Mouse (Mus musculus): ENCODE measurements around the gene Cpa5. TPM values are rescaled to one million over a fixed set of nuclear protein-coding genes. Genes with fewer than 3 reads are reported as not detected.

Cpa5 gene
- total RNA-seq, 2 experiments from 2014 or later: 0.20 to 0.38 TPM

DNA sequence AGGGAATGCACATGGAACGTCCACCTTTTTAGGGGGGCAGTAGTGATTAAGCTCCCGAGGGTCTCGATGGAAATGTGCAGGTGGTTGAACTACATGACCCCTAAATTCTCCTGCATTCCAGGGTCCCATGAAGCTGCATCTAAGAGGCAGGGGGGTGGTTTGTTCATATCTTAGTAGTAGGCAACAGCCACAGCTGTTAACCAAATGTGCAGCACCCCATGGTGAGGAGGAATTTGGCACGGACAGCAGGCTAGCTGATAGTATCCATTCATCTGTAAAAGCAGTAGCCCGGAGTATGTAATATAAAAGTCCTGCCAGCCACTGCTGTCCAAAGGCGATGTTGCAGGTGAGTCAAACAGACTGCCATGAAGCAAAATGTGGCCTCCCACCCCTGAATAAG is 34.6 kb downstream of the Cpa5 start:
- DNase-seq: no peak

DNA sequence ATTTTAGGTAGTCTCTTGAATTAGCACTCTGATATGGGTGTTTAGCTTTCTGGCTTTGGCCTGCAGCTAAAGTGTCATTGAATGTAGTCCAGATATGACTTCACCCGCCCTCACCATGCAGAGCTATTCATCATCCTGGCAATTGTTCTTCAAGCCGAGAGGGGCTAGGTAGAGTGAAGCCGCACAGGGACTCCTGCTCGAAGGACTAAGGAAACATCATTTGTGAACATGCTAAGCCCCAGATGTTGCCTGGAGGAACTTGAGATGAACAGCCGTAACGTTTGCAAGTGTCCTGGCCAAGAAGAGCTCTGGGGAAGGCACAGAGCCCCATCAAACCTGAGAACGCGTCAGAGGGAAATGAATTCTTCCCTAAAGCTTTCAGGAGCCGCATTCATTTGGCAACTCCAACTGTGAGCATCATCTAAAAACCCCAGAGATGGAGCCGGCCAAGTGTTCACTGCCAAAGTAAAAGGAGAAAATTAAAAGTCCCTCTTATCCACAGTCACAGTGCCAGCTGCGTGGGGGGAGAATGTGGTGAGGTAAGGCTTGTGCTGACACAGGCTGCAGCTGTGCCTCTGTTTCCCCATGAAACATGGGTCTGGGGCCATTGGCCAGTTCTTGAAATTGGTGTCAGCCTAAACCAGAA is 39.0 kb downstream of the Cpa5 start:
- DNase-seq: peak; percentile 41

DNA sequence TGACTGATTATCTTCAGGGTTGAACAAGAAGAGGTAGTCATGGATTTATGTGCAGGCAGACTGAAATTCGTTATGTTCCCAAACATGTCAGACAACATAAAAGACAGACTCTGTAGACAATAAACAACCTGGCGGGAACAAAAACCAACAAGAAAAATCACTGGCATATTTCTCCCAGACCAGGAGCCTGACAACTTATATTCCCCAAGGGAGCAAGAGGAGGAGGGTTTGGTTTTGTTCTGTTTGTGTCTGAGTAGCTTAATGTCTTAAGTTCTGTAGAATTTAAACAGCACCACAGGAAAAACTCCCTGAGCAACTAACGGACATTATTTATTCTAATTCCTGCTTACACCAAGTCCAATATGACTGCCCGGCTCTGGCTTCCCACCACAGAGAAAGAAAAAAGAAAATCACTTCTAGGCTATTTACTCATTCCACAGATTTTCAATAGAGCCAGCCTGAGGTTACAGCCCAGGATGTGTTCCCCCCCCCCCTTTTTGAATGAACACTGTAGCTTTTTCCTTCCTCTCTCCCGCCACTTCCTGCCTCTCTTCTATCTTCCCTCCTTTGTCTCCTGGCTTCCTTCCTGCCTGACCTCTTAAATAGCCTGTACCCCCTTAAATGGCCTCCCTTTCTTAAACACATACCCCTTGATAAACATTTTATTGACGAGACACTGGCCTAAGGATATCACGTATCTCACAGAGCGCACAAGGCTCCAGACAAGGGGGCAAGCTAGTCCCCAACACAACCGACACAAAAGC is 41.8 kb downstream of the Cpa5 start:
- no peak for DNase-seq

DNA sequence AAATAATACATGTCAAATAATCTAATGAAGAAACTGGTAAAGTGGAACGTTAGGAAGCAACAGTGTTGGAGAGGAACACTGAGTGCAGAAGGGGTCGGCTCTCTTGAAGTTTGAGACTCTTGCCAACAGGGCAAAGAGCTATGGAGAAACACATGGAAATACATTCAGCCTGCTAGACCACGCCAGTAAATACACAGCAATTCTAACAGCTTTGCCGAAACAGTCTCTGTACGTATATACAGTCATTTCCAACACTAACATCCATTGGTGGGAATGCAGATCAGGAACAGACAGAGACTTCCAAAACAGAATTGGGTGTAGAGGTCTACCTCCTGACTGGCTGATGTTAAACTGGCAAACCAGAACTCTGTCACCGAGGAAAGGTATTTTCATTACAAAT is 42.7 kb downstream of the Cpa5 start:
- DNase-seq: no peak

DNA sequence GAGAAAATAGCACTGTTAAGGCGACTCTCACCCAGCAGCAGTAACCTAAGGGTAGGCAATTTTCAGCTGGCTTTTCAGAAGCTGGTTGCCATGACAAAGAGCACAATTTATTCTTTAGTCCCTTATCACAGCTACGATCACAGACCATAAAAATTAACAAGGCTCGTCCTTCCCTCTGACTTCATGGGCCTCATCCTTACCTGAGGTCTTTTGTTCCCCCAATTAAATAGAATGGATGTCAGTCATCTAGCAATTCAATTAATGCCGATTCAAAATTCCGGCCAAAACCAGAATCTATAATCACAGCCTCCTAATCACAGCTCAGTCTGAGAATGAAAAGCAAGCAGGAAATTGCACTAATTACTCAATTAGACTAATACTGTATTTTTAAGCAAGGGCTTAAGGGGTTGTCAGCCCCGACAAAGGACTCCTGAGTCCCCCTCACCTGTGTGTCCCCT is 43.6 kb downstream of the Cpa5 start:
- DNase-seq: no peak

DNA sequence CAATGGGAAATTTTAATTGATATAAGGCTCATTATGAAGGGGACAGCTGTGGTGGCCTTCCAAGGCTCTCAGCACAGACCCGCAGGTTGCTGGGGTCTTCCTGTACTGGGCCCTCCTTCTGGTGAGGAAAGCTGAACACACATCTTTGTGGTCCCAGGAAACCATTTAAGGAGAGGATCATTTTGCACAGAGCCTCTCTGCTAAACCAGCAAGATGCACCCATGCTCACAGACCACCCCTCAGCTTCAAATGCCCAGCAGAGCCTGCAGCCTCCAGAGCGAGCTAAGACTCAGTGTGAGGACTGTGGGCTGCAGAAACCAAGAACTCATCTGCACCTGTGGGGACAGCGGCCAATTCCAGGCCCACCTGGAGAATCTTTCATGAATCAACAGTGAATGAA is 44.1 kb downstream of the Cpa5 start:
- DNase-seq: no peak

DNA sequence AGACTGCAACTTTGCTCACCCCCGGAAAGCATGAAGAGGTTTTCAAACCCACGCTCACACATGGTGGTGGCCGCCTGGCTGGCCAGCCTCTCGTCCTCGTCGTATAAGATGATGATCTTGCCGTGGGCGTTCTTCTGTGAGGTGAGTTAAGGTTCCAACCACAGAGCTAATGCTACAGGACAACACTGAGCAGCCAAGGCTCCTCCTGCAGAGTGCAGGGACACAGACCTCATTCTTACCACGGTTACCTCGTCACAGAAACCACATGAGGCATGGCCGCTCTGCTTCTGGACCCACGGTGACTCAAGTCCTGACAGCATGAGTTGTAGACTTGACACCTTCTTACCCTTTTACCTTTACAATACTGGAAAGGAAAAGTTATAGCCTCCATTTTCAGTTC is 46.5 kb downstream of the Cpa5 start:
- DNase-seq: no peak

DNA sequence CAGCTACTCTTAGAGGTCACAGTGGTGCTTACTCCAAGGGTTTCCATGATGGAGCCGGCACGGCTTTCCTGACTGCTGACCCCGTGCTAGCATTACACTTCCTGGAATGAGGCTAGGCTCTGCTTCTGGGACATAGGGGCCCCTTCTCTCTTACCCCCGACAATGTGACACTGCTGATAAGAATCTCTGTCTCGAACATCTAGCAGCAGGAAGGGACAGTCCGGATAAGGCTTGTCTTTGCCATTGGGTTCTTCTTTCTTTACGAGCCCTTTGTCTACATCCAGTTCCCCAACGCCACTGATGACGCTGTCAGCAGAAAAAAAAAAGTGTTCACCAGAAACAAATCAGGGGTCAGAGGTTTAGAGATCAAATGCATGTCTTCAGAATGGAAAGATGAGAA is 47.8 kb downstream of the Cpa5 start:
- no peak for DNase-seq

DNA sequence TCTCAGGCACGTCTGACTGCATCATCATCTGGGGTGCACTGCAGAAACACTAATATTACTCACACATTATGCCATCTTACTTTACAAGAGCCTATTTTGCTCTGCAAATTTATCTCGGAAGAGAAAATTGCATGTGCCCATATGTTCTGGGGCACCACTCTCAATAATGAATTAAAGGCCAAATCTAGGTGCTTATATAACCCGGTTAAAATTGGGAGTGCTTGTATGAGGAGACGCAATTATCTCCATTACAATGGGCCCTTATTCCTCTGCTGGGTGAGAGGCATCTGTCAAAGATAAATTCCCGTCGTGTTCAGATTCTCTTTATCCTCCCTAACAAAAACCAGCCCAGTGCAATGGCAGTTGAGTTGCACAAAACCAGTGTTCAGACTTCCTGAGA is 54.0 kb downstream of the Cpa5 start:
- DNase-seq: no peak

DNA sequence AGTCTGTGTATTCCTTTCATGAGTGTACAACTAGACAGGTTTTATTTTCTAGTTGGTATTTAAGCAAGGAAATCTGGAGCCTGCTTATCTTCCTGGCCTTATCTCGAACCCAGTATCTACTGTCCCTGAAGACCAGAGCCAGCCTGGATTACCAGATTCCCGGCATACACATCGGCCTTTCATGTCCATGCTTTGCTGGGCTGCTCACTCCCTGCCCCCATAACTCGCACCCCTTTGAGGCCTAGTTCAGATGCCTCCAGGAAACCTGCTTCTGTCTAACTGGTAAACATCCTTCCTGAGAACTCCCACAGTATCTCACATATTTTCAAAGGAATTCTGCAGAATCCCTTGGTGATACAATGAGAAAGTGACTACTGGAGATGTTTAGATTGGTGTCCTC is 54.5 kb downstream of the Cpa5 start:
- no peak for DNase-seq

DNA sequence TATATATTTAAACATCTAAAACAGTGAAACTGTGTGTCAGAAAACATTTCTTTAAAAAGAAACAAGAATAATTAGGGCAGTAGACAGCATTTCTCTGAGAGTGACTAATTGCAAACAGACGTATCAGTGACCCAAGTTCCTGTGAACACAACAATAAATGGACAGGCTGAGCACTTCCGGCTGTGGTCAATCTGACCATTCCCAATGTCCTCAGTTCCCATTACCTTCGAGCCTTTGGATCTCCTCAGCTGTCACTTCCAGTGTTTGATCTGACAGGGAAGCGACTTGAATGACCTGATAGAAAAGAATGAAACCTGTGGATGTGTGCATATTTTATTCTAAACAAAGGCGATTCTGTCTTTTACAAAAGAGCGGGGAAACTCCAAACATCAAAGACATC is 55.2 kb downstream of the Cpa5 start:
- no peak for DNase-seq

DNA sequence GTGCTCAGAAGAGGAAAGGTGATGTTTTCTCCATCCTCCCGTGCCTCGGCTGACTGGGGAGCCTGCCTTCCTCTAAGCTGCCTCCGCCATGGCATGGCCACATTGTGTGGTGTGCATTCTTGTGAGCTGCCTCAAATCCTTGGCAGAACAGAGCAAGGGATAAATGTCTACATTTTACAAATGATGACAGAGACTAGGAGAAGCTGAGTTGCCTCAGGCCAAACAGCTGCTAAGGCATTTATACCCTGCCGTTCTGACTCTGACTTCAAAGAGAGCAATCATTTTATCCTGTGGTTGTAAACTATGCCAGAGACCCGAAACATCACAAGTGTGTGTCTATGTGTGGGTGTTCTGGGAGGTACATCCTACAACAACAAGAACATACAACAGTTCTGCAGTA is 56.8 kb downstream of the Cpa5 start:
- no peak for DNase-seq

DNA sequence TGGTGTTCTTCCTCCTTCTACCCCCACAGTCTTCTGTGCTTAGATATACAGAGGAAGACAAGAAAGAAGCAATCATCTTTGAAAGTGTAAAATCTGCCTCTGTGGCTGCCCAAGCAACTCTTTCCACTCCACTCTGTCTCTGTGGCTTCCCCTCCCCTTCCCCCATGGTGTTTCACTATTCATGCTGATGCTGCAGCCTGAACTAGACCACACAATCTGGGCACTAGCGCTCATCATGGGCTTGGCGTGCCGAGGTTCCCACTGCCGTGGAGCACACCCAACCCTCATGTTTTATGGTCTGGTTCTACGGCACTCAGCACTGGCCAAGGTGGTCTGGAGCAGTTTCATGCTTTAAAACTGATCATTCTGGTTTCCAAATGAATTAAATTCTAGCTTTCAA is 60.9 kb downstream of the Cpa5 start:
- DNase-seq: no peak

DNA sequence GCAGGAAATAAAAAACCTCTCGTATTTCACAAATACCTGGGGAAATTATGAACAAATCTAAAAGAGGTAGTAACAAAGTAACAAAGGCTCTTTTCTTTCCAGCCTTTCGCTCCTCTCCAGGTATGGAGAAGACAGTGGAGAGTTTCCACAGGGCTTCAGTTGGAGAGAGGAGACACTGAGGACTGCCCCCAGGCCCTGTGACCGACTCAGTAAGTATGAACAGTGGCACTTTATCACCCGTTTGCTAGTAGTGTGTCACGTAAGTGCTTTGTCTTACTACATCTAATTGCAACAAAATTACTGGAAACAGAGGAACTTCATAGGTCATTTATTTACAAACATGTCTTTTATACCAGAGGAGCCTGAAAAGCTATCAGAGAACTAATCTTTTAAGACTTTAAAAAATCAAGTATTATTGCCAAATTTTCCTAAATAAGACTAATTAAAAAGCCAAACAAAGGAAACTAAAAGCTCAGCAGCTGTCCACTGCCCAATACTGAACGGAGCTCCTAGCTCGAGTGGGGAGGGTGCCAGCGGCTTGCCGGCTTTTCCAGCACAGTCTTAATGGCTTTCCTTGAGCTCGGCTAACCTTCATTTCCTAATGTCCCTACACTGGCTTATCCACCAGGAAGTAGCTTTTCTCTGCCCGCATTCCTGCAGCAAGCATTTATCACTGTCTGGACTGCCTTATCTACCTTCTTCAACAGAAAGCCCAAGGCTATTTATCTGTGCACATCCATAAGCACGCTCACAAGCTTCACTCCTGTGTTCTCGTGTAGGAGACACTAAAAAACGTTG is 63.2 kb downstream of the Cpa5 start:
- DNase-seq: peak; percentile 57

DNA sequence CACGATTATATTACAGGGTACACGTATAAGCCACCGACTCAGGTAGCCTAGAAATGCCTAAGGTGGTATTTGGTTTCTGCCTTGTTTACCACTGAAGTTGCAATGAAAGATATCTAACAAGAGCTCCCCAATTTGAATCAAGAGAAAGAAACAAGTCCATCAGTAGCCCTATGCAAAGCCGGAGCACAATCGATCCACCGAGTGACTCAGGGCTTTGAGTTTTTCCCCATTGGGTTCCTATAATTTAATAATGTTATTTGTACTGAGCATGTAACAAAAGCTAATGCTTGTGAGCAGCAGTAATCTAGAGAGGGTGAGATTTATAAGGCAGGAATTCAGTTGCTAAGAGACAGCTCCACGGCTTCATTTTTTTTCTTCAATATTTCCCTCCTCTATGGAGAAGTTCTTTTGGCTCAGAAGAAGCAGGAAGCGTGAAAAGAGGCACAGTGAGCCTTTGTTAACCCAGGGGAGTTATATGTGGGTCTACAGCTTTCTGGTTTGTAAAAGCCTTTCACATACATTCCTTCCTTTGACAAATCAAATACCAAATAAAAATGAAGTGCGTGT is 64.0 kb downstream of the Cpa5 start:
- no peak for DNase-seq

DNA sequence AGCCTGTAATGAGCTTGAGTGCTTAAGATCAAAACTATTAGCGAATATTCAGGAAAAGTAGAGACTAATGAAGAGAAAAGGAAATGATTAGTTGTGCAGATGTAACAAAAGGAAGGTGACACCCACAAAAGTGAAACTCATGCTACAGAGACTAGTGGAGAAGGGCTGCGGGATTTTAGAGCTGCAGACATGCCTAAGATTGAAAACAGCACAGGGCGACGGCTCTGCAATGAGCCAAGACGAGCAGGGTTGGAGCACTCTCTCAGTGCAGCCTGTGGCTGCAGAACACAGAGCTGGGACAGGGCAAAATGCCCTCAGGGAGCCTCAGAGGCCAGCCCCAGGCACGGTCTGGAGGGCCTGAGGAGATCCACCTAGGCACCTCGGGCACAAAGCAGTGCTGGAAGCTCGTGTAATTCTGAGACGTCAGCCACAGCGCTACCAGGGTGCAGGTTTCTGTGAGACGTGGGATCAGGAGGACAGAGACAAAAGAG is 64.5 kb downstream of the Cpa5 start:
- DNase-seq: peak; percentile 34

DNA sequence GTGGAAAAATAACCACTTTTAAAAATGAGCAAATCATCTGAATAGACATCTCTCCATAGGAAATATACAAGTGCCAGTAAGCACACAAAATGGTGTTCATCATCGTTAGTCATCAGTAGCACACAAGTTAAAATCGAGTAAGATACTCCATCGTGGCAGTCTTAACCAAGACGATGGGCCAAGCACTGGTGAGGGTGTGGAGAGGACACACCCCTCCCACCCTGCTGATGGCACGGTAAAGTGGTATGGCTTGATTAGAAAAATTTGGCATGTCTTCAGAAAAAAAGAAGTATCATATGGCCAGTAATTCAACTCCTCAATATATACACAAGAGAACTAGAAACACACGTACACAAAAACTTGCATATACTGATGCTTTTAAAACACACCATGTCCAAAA is 65.7 kb downstream of the Cpa5 start:
- DNase-seq: no peak

DNA sequence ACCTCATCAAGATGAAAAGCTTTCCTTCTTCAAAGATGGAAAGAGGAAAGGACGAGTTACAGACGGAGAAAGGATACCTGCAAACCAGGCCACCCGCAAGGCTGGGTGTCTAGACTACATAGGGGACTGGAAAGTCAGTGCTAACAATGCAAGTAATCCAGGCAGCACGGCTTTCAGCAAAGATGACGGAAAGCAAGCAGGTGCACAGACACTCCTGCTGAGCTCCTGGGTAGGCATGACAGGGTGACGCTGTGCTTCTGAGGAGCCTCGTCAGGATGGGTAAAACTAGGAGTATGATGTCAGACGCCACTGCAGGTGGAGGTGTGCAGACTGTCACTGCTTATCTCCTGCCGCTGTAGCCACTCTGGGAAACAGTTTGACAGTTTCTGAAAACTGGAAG is 66.8 kb downstream of the Cpa5 start:
- DNase-seq: no peak

DNA sequence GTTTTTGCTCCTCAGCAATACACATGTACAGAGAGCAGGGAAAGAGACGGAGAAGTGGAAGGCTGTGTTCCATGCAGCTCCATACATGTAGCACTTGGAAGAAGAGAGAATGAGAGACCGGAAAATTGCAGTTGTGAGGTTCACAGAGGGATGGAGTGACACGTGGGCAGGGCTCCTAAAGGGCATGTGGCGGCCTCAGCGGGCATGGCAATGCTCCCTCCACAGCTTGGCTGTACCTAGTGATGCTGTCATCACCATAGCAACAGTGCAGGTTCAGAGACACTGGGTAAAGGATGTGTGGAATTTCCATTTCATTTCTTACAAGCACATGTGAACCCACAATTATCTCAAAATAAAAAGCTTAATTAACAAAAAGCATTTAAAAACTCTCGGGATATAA is 67.7 kb downstream of the Cpa5 start:
- no peak for DNase-seq

DNA sequence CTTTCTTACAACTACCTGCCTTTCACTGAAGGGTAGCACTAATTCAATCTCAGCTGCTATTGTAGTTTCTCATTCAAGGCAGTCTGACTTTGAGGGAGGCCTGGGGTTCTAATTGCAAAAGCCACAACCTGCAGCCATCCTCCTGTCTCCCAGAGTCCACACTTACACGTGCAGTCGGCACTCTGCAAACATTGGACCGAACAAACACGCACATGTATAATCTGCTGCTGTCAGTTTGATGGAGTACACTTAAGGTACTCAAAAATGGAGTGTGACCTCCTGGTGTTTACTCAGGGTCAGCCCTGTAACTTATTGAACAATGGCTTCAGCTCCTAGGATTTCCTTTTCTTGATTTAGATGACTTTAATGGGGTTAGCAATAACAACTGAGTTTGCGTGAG is 68.8 kb downstream of the Cpa5 start:
- no peak for DNase-seq

DNA sequence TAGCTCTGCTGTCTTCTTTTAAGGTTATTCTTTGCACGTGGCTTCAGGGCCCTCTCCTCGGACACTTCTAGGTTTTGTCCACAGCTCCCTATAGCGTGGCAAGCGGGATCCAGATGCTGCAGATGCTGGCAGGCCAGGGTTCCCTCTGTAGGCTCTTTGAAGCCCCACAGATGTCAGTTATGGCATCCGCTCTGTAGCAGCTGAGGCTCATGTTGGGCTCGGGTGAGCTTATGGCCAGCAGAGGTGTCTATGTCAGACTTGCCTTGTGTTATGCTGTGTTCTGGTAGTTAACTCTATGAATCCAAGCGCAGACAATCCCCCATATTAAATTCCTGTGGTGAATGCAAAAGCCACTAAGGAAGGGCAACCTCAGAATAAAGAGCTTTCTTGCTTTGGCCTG is 69.6 kb downstream of the Cpa5 start:
- no peak for DNase-seq

Data from heart, postnatal 4 days (tissue).